Mouse (Mus musculus): ENCODE measurements around the gene Cldn3. TPM values are rescaled to one million over a fixed set of nuclear protein-coding genes. Genes with fewer than 3 reads are reported as not detected.
"Not testable (repeated sequence)": the region's sequence is repeated elsewhere in the genome, so short reads cannot be mapped to it uniquely, and the experiment has no call there.

The Cldn3 gene
- polyA plus RNA-seq, 1 experiment from 2014 or later: 7.6 TPM

GRCm38 (mm10) chr5:134959114-134959513 lies 26.9 kb upstream of the Cldn3 start:
- ATAC-seq (replicated peaks; ENCODE audit: insufficient number of reproducible peaks, low FRiP score, low TSS enrichment, low read depth): no peak
- no peak overlapping the region for H3K27ac ChIP-seq (replicated peaks; ENCODE audit: low read depth, low read length)
- no peaks in the 10 kb centered on the region for H3K36me3 ChIP-seq (replicated peaks; ENCODE audit: control insufficient read depth, insufficient read depth, low read depth, low read length)
- no peaks in the 10 kb centered on the region for H3K27me3 ChIP-seq (ENCODE audit: control insufficient read depth, insufficient read depth, low read length)
- no peak for DNase-seq (ENCODE audit: low spot score)
- no peak overlapping the region for H3K4me2 ChIP-seq (ENCODE audit: low read depth, low read length)
- H3K9ac ChIP-seq (replicated peaks; ENCODE audit: low read length): no peak overlapping the region
- no peaks in the 10 kb centered on the region for H3K9me3 ChIP-seq (replicated peaks; ENCODE audit: control insufficient read depth, low read length)
- WGBS: 72% methylated on average over 7 of the region's 7 CpGs
- H3K4me1 ChIP-seq (ENCODE audit: control insufficient read depth, insufficient read depth, low read length): no peaks in the 10 kb centered on the region
- no peak overlapping the region for H3K4me3 ChIP-seq (ENCODE audit: low read depth, low read length)

- 70% methylated on average over 2 of the region's 2 CpGs for WGBS
- ATAC-seq (replicated peaks; ENCODE audit: insufficient number of reproducible peaks, low FRiP score, low TSS enrichment, low read depth) (no peak), DNase-seq (ENCODE audit: low spot score) (no peak)
- H3K4me1 ChIP-seq (ENCODE audit: control insufficient read depth, insufficient read depth, low read length): no peaks in the 10 kb centered on the region
- no peak overlapping the region for H3K9ac ChIP-seq (replicated peaks; ENCODE audit: low read length)
- H3K36me3 ChIP-seq (replicated peaks; ENCODE audit: control insufficient read depth, insufficient read depth, low read depth, low read length): no peaks in the 10 kb centered on the region
- no peaks in the 10 kb centered on the region for H3K9me3 ChIP-seq (replicated peaks; ENCODE audit: control insufficient read depth, low read length)
- H3K27me3 ChIP-seq (ENCODE audit: control insufficient read depth, insufficient read depth, low read length): no peaks in the 10 kb centered on the region
- no peak overlapping the region for H3K4me3 ChIP-seq (ENCODE audit: low read depth, low read length)
- no peak overlapping the region for H3K4me2 ChIP-seq (ENCODE audit: low read depth, low read length)
- H3K27ac ChIP-seq (replicated peaks; ENCODE audit: low read depth, low read length): no peak overlapping the region
Observed at GRCm38 (mm10) chr5:134960430-134960829, 25.6 kb upstream of the Cldn3 start.

DNA sequence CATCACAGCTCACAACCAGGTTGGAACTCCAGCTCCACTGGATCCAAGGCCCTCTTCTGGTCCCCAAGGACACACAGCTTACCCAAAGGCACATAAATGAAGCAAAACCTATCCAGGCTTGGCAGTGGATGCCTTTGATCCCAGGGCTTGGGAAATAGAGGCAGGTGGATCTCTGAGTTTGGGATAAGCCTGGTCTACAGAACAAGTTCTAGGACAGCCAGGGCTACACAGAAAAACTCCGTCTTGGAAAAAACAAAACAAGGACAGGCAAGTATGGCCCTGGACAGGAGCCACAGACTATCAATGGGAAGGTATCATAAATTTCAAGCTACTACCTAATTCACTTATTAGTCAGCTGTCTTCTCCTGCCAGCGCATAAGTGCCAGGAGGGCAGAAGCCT lies 24.5 kb upstream of the Cldn3 start:
- no peak overlapping the region for H3K27ac ChIP-seq (replicated peaks; ENCODE audit: low read depth, low read length)
- WGBS: 92% methylated on average over 2 of the region's 2 CpGs
- H3K4me2 ChIP-seq (ENCODE audit: low read depth, low read length): no peak overlapping the region
- H3K9ac ChIP-seq (replicated peaks; ENCODE audit: low read length): no peak overlapping the region
- H3K9me3 ChIP-seq (replicated peaks; ENCODE audit: control insufficient read depth, low read length): no peaks in the 10 kb centered on the region
- no peaks in the 10 kb centered on the region for H3K36me3 ChIP-seq (replicated peaks; ENCODE audit: control insufficient read depth, insufficient read depth, low read depth, low read length)
- no peaks in the 10 kb centered on the region for H3K27me3 ChIP-seq (ENCODE audit: control insufficient read depth, insufficient read depth, low read length)
- no peaks in the 10 kb centered on the region; the same call in 1 of the 2 replicates for H3K4me1 ChIP-seq (ENCODE audit: control insufficient read depth, insufficient read depth, low read length)
- no peak overlapping the region for H3K4me3 ChIP-seq (ENCODE audit: low read depth, low read length)
- ATAC-seq (replicated peaks; ENCODE audit: insufficient number of reproducible peaks, low FRiP score, low TSS enrichment, low read depth) (no peak), DNase-seq (ENCODE audit: low spot score) (no peak)

DNA sequence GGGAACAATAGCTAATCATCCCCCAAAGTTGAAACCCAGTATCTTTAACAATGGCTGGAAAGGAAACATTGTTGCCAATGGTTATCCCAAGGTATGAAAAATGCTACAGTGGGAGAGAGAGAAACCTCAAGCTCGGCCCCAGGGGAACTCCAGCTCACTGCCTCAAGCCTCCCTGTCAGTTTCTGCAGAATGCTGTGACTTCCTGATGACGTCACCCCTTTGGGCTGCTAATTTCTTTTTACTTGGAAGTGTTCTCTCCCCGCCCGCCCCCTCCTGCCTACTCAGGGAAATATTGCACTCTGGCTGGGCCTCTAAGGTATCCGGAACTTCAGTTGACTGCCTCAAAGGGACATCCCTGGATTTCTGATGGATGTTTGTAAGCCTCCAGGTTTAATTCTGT lies 22.5 kb upstream of the Cldn3 start:
- WGBS: 41% methylated on average over 5 of the region's 5 CpGs
- Histone ChIP-seq H3K4me2 (ENCODE audit: low read depth, low read length) (no peak overlapping the region), H3K4me3 (ENCODE audit: low read depth, low read length) (no peak overlapping the region), H3K27me3 (ENCODE audit: control insufficient read depth, insufficient read depth, low read length) (no peaks in the 10 kb centered on the region), H3K9me3 (replicated peaks; ENCODE audit: control insufficient read depth, low read length) (no peaks in the 10 kb centered on the region), H3K36me3 (replicated peaks; ENCODE audit: control insufficient read depth, insufficient read depth, low read depth, low read length) (no peaks in the 10 kb centered on the region), H3K27ac (replicated peaks; ENCODE audit: low read depth, low read length) (no peak overlapping the region), H3K4me1 (ENCODE audit: control insufficient read depth, insufficient read depth, low read length) (no peaks in the 10 kb centered on the region; the same call in 1 of the 2 replicates), H3K9ac (replicated peaks; ENCODE audit: low read length) (no peak overlapping the region)
- ATAC-seq (replicated peaks; ENCODE audit: insufficient number of reproducible peaks, low FRiP score, low TSS enrichment, low read depth) (no peak), DNase-seq (ENCODE audit: low spot score) (peak; percentile 38)

DNA sequence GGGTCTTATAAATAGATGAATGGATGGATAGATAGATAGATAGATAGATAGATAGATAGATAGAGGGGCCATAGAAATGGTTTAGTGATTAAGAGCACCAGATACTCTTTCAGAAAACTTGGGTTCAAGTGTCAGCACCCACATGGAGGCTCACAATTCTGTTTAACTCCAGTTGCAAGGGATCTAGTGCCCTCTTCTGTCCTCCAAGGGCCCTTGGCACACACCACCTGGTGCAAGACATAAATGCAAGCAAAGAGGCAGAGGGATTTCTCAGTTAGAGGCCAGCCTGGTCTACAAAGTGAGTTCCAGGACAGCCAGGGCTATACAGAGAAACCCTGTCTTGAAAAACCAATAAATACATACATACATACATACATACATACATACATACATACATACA lies 21.4 kb upstream of the Cldn3 start:
- H3K9me3 ChIP-seq (replicated peaks; ENCODE audit: control insufficient read depth, low read length); H3K9ac ChIP-seq (replicated peaks; ENCODE audit: low read length); H3K4me2 ChIP-seq (ENCODE audit: low read depth, low read length); H3K27ac ChIP-seq (replicated peaks; ENCODE audit: low read depth, low read length); H3K36me3 ChIP-seq (replicated peaks; ENCODE audit: control insufficient read depth, insufficient read depth, low read depth, low read length); H3K4me3 ChIP-seq (ENCODE audit: low read depth, low read length); ATAC-seq (replicated peaks; ENCODE audit: insufficient number of reproducible peaks, low FRiP score, low TSS enrichment, low read depth); DNase-seq (ENCODE audit: low spot score); H3K27me3 ChIP-seq (ENCODE audit: control insufficient read depth, insufficient read depth, low read length); H3K4me1 ChIP-seq (ENCODE audit: control insufficient read depth, insufficient read depth, low read length): not testable (repeated sequence)

- Histone ChIP-seq H3K4me1 (ENCODE audit: control insufficient read depth, insufficient read depth, low read length) (no peaks in the 10 kb centered on the region; the same call in 1 of the 2 replicates), H3K36me3 (replicated peaks; ENCODE audit: control insufficient read depth, insufficient read depth, low read depth, low read length) (no peaks in the 10 kb centered on the region), H3K4me3 (ENCODE audit: low read depth, low read length) (no peak overlapping the region), H3K9me3 (replicated peaks; ENCODE audit: control insufficient read depth, low read length) (no peaks in the 10 kb centered on the region), H3K9ac (replicated peaks; ENCODE audit: low read length) (no peak overlapping the region), H3K27ac (replicated peaks; ENCODE audit: low read depth, low read length) (no peak overlapping the region), H3K4me2 (ENCODE audit: low read depth, low read length) (no peak overlapping the region; the same call in 1 of the 2 replicates), H3K27me3 (ENCODE audit: control insufficient read depth, insufficient read depth, low read length) (no peaks in the 10 kb centered on the region)
- DNase-seq (ENCODE audit: low spot score): peak; percentile 90
- no peak for ATAC-seq (replicated peaks; ENCODE audit: insufficient number of reproducible peaks, low FRiP score, low TSS enrichment, low read depth)
- 6% methylated on average over 10 of the region's 10 CpGs for WGBS
Observed at GRCm38 (mm10) chr5:134965473-134965851, 20.6 kb upstream of the Cldn3 start.

DNA sequence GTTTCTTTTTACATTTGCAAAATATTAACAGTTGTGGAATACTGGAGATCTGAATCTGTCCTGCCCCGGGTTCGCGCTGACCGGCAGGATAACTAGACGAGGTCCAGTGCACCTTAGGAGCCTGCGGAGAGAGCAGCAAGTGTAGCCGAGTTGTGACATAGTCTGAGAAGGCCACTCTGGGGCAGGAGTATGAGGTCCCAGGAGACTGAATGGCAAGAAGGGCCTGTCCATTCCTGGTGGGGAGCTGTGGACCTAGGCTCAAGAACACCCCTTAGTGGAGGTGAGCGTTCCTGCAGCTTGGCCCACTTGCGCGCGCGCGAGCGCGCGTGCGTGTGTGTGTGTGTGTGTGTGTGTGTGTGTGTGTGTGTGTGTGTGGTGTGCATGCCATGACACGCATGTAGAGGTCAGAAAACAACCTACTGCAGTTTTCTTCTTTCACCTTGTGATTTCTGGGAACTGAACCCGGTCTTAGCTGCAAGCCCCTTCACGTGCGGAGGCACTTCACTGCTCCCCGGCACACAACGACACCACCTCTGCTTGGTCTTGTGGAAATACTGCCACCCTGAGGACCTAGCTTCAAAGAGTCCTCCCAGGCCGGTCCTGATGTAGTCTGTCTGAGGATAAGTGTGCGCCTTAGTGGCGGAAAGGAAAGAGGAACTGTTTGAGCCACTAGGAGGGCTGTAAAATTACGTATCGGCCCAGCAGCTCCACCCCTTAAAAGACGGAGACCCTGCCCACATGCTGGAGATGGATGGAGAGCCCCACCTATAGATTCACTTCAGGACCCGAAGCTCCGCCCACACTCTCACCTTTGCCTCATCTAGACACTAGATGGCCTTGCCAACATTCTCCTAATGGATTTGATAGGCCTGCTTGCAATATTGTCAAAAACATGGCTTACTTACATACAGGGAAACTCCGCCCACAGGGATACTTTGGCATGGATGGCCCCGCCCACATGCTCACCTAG lies 19.9 kb upstream of the Cldn3 start:
- Histone ChIP-seq H3K4me1 (ENCODE audit: control insufficient read depth, insufficient read depth, low read length) (no peaks in the 10 kb centered on the region; the same call in 1 of the 2 replicates), H3K9ac (replicated peaks; ENCODE audit: low read length) (no peak overlapping the region), H3K9me3 (replicated peaks; ENCODE audit: control insufficient read depth, low read length) (no peaks in the 10 kb centered on the region), H3K27me3 (ENCODE audit: control insufficient read depth, insufficient read depth, low read length) (no peaks in the 10 kb centered on the region), H3K4me2 (ENCODE audit: low read depth, low read length) (peak overlapping the region; percentile 33), H3K36me3 (replicated peaks; ENCODE audit: control insufficient read depth, insufficient read depth, low read depth, low read length) (no peaks in the 10 kb centered on the region), H3K4me3 (ENCODE audit: low read depth, low read length) (peak overlapping the region; percentile 11; the same call in 1 of the 2 replicates), H3K27ac (replicated peaks; ENCODE audit: low read depth, low read length) (no peak overlapping the region)
- ATAC-seq (replicated peaks; ENCODE audit: insufficient number of reproducible peaks, low FRiP score, low TSS enrichment, low read depth): peak; percentile 61; the same call in 1 of the 2 replicates
- DNase-seq (ENCODE audit: low spot score): peak; percentile 68
- WGBS: 3% methylated on average over 33 of the region's 33 CpGs

Data from embryonic facial prominence, embryonic 11.5 days (tissue).